Mouse (Mus musculus) cerebellum, postnatal 25 days (tissue): ENCODE measurements around the gene Eif3k.
"Not testable (repeated sequence)": the region's sequence is repeated elsewhere in the genome, so short reads cannot be mapped to it uniquely, and the experiment has no call there.

Experiments used
- DNase-seq, 2 experiments: peaks; one replicate each; pipeline ENCODE4 v3.0.0; 2021; ENCODE audit warnings: mixed read lengths in 2 of 2

The Eif3k gene

GRCm38 (mm10) chr7:28984452-28984851 lies 2.8 kb upstream of the Eif3k start:
- DNase-seq = no peak

- no peak for DNase-seq
These were observed 2.2 kb upstream of the Eif3k start for GRCm38 (mm10) chr7:28983849-28984248.

GRCm38 (mm10) chr7:28983141-28983564 lies 1.5 kb upstream of the Eif3k start:
- DNase-seq = no peak

GRCm38 (mm10) chr7:28982274-28983013 lies 780 bp upstream of the Eif3k start:
- no peak for DNase-seq

GRCm38 (mm10) chr7:28977556-28977955 lies 4.1 kb downstream of the Eif3k start:
- no peak for DNase-seq

- DNase-seq = peak in 1 of 2 experiments; percentile 41
These were observed 8.6 kb downstream of the Eif3k start for GRCm38 (mm10) chr7:28973025-28973424.

GRCm38 (mm10) chr7:28972542-28972985 lies 9.1 kb downstream of the Eif3k start:
- DNase-seq = peak; percentile 79 to 89

- DNase-seq = no peak
These were observed 9.8 kb downstream of the Eif3k start for GRCm38 (mm10) chr7:28971770-28972269.

GRCm38 (mm10) chr7:28971029-28971428 lies 10.6 kb downstream of the Eif3k start:
- no peak for DNase-seq

GRCm38 (mm10) chr7:28969672-28970394 lies 11.8 kb downstream of the Eif3k start:
- no peak for DNase-seq

GRCm38 (mm10) chr7:28969271-28969670 lies 12.4 kb downstream of the Eif3k start:
- no peak for DNase-seq

- not testable (repeated sequence) for DNase-seq
These were observed 13.5 kb downstream of the Eif3k start for GRCm38 (mm10) chr7:28968120-28968519.

GRCm38 (mm10) chr7:28966751-28967505 lies 14.7 kb downstream of the Eif3k start:
- DNase-seq = no peak

GRCm38 (mm10) chr7:28966181-28966580 lies 15.5 kb downstream of the Eif3k start:
- DNase-seq = no peak

- no peak for DNase-seq
These were observed 16.3 kb downstream of the Eif3k start for GRCm38 (mm10) chr7:28965346-28965840.

- DNase-seq = no peak
These were observed 18.2 kb downstream of the Eif3k start for GRCm38 (mm10) chr7:28963399-28963923.

- peak; percentile 99 to 100 for DNase-seq
These were observed 19.6 kb downstream of the Eif3k start, which contains the start of gene Actn4 for GRCm38 (mm10) chr7:28961927-28962670. Gene Actn4 (minus strand): TSS chr7:28962340.

GRCm38 (mm10) chr7:28961584-28961926 lies 20.1 kb downstream of the Eif3k start:
- no peak for DNase-seq

- no peak for DNase-seq
These were observed 21.2 kb downstream of the Eif3k start for GRCm38 (mm10) chr7:28960354-28961046.

GRCm38 (mm10) chr7:28959505-28960045 lies 22.1 kb downstream of the Eif3k start:
- DNase-seq = no peak

GRCm38 (mm10) chr7:28958770-28959169 lies 22.9 kb downstream of the Eif3k start:
- no peak for DNase-seq
